Mouse (Mus musculus): ENCODE data around the gene Pax9. TPM values are rescaled to one million over a fixed set of nuclear protein-coding genes. Genes with fewer than 3 reads are reported as not detected.

Pax9 gene
- polyA plus RNA-seq, 1 experiment from 2014 or later, result 3.8 TPM

GRCm38 (mm10) chr12:56694936-56695335, 3.4 kb downstream of the Pax9 start:
- WGBS, result 1% methylated on average over 11 of the region's 11 CpGs
- Histone ChIP-seq H3K27me3 (ENCODE audit: control insufficient read depth, insufficient read depth, low read length) (peaks cover 87% of the 10 kb centered on the region), H3K9ac (ENCODE audit: low read length) (no peak overlapping the region), H3K27ac (replicated peaks; ENCODE audit: low read depth, low read length) (no peak overlapping the region), H3K4me2 (ENCODE audit: low read depth, severe bottlenecking) (peak overlapping the region; percentile 60; the same call in 1 of the 2 replicates), H3K4me3 (ENCODE audit: low read depth, low read length) (peak overlapping the region; percentile 37; the same call in 1 of the 2 replicates), H3K4me1 (ENCODE audit: control insufficient read depth, insufficient read depth, low read length) (peaks cover 24% of the 10 kb centered on the region), H3K9me3 (ENCODE audit: control insufficient read depth, low read length) (no peaks in the 10 kb centered on the region), H3K36me3 (ENCODE audit: control insufficient read depth, insufficient read depth, low read length) (no peaks in the 10 kb centered on the region)
- DNase-seq (ENCODE audit: low spot score) (no peak), ATAC-seq (ENCODE audit: insufficient number of reproducible peaks, low FRiP score, low TSS enrichment, low read depth) (no peak)

- Histone ChIP-seq H3K4me3 (ENCODE audit: low read depth, low read length) (peak overlapping the region; percentile 37), H3K27ac (replicated peaks; ENCODE audit: low read depth, low read length) (no peak overlapping the region), H3K4me1 (ENCODE audit: control insufficient read depth, insufficient read depth, low read length) (peaks cover 24% of the 10 kb centered on the region), H3K4me2 (ENCODE audit: low read depth, severe bottlenecking) (peak overlapping the region; percentile 60), H3K9me3 (ENCODE audit: control insufficient read depth, low read length) (no peaks in the 10 kb centered on the region), H3K36me3 (ENCODE audit: control insufficient read depth, insufficient read depth, low read length) (no peaks in the 10 kb centered on the region), H3K27me3 (ENCODE audit: control insufficient read depth, insufficient read depth, low read length) (peaks cover 87% of the 10 kb centered on the region), H3K9ac (ENCODE audit: low read length) (no peak overlapping the region)
- DNase-seq (ENCODE audit: low spot score), result peak; percentile 92
- under 1% methylated on average over 41 of the region's 41 CpGs for WGBS
- peak; percentile 90 for ATAC-seq (ENCODE audit: insufficient number of reproducible peaks, low FRiP score, low TSS enrichment, low read depth)
Measured at GRCm38 (mm10) chr12:56695358-56696173, 4.0 kb downstream of the Pax9 start.

- Histone ChIP-seq H3K4me2 (ENCODE audit: low read depth, severe bottlenecking) (peak overlapping the region; percentile 60), H3K4me3 (ENCODE audit: low read depth, low read length) (peak overlapping the region; percentile 37), H3K9ac (ENCODE audit: low read length) (peak overlapping the region; percentile 40; the same call in 1 of the 2 replicates), H3K4me1 (ENCODE audit: control insufficient read depth, insufficient read depth, low read length) (peaks cover 21% of the 10 kb centered on the region), H3K36me3 (ENCODE audit: control insufficient read depth, insufficient read depth, low read length) (no peaks in the 10 kb centered on the region), H3K27me3 (ENCODE audit: control insufficient read depth, insufficient read depth, low read length) (peaks cover 83% of the 10 kb centered on the region), H3K9me3 (ENCODE audit: control insufficient read depth, low read length) (no peaks in the 10 kb centered on the region), H3K27ac (replicated peaks; ENCODE audit: low read depth, low read length) (0 out of 2 replicates have a peak overlapping the region, but pooled peaks have one; percentile 21)
- ATAC-seq (ENCODE audit: insufficient number of reproducible peaks, low FRiP score, low TSS enrichment, low read depth) (no peak), DNase-seq (ENCODE audit: low spot score) (peak; percentile 71)
- under 1% methylated on average over 57 of the region's 57 CpGs for WGBS
Measured at GRCm38 (mm10) chr12:56696174-56697010, 4.8 kb downstream of the Pax9 start.

GRCm38 (mm10) chr12:56697011-56697740, 5.6 kb downstream of the Pax9 start:
- ATAC-seq (ENCODE audit: insufficient number of reproducible peaks, low FRiP score, low TSS enrichment, low read depth) (no peak), DNase-seq (ENCODE audit: low spot score) (peak; percentile 75)
- Histone ChIP-seq H3K9ac (ENCODE audit: low read length) (0 out of 2 replicates have a peak overlapping the region, but pooled peaks have one; percentile 27), H3K4me1 (ENCODE audit: control insufficient read depth, insufficient read depth, low read length) (peaks cover 17% of the 10 kb centered on the region), H3K4me3 (ENCODE audit: low read depth, low read length) (peak overlapping the region; percentile 37), H3K27me3 (ENCODE audit: control insufficient read depth, insufficient read depth, low read length) (peaks cover 79% of the 10 kb centered on the region), H3K36me3 (ENCODE audit: control insufficient read depth, insufficient read depth, low read length) (no peaks in the 10 kb centered on the region), H3K4me2 (ENCODE audit: low read depth, severe bottlenecking) (peak overlapping the region; percentile 60), H3K27ac (replicated peaks; ENCODE audit: low read depth, low read length) (no peak overlapping the region), H3K9me3 (ENCODE audit: control insufficient read depth, low read length) (no peaks in the 10 kb centered on the region)
- WGBS, result under 1% methylated on average over 36 of the region's 36 CpGs

- Histone ChIP-seq H3K27me3 (ENCODE audit: control insufficient read depth, insufficient read depth, low read length) (peaks cover 77% of the 10 kb centered on the region), H3K4me2 (ENCODE audit: low read depth, severe bottlenecking) (peak overlapping the region; percentile 60; the same call in 1 of the 2 replicates), H3K9me3 (ENCODE audit: control insufficient read depth, low read length) (no peaks in the 10 kb centered on the region), H3K27ac (replicated peaks; ENCODE audit: low read depth, low read length) (no peak overlapping the region), H3K9ac (ENCODE audit: low read length) (no peak overlapping the region), H3K4me3 (ENCODE audit: low read depth, low read length) (peak overlapping the region; percentile 37), H3K36me3 (ENCODE audit: control insufficient read depth, insufficient read depth, low read length) (no peaks in the 10 kb centered on the region), H3K4me1 (ENCODE audit: control insufficient read depth, insufficient read depth, low read length) (peaks cover 17% of the 10 kb centered on the region)
- WGBS, result under 1% methylated on average over 12 of the region's 12 CpGs
- DNase-seq (ENCODE audit: low spot score) (no peak), ATAC-seq (ENCODE audit: insufficient number of reproducible peaks, low FRiP score, low TSS enrichment, low read depth) (no peak)
Measured at GRCm38 (mm10) chr12:56697785-56698184, 6.2 kb downstream of the Pax9 start.

GRCm38 (mm10) chr12:56698191-56698980, 6.8 kb downstream of the Pax9 start:
- ATAC-seq (ENCODE audit: insufficient number of reproducible peaks, low FRiP score, low TSS enrichment, low read depth) (no peak), DNase-seq (ENCODE audit: low spot score) (no peak)
- no peak overlapping the region for H3K9ac ChIP-seq (ENCODE audit: low read length)
- H3K4me3 ChIP-seq (ENCODE audit: low read depth, low read length), result no peak overlapping the region
- H3K9me3 ChIP-seq (ENCODE audit: control insufficient read depth, low read length), result no peaks in the 10 kb centered on the region
- WGBS, result under 1% methylated on average over 8 of the region's 8 CpGs
- H3K36me3 ChIP-seq (ENCODE audit: control insufficient read depth, insufficient read depth, low read length), result no peaks in the 10 kb centered on the region
- H3K4me2 ChIP-seq (ENCODE audit: low read depth, severe bottlenecking), result peak overlapping the region; percentile 12; the same call in 1 of the 2 replicates
- H3K27ac ChIP-seq (replicated peaks; ENCODE audit: low read depth, low read length), result no peak overlapping the region
- peaks cover 17% of the 10 kb centered on the region for H3K4me1 ChIP-seq (ENCODE audit: control insufficient read depth, insufficient read depth, low read length)
- peaks cover 71% of the 10 kb centered on the region for H3K27me3 ChIP-seq (ENCODE audit: control insufficient read depth, insufficient read depth, low read length)

- H3K4me3 ChIP-seq (ENCODE audit: low read depth, low read length), result peak overlapping the region; percentile 3; the same call in 1 of the 2 replicates
- no peaks in the 10 kb centered on the region for H3K36me3 ChIP-seq (ENCODE audit: control insufficient read depth, insufficient read depth, low read length)
- peaks cover 17% of the 10 kb centered on the region for H3K4me1 ChIP-seq (ENCODE audit: control insufficient read depth, insufficient read depth, low read length)
- no peak for ATAC-seq (ENCODE audit: insufficient number of reproducible peaks, low FRiP score, low TSS enrichment, low read depth)
- DNase-seq (ENCODE audit: low spot score), result no peak
- WGBS, result 18% methylated on average over 3 of the region's 3 CpGs
- H3K9me3 ChIP-seq (ENCODE audit: control insufficient read depth, low read length), result no peaks in the 10 kb centered on the region
- H3K9ac ChIP-seq (ENCODE audit: low read length), result no peak overlapping the region; the same call in 1 of the 2 replicates
- no peak overlapping the region for H3K27ac ChIP-seq (replicated peaks; ENCODE audit: low read depth, low read length)
- no peak overlapping the region for H3K4me2 ChIP-seq (ENCODE audit: low read depth, severe bottlenecking)
- H3K27me3 ChIP-seq (ENCODE audit: control insufficient read depth, insufficient read depth, low read length), result peaks cover 62% of the 10 kb centered on the region
Measured at GRCm38 (mm10) chr12:56699351-56699750, 7.8 kb downstream of the Pax9 start.

Data from limb, embryonic 11.5 days (tissue).